Mouse (Mus musculus): ENCODE results near the gene Cdc42se1. TPM values are rescaled to one million over a fixed set of nuclear protein-coding genes. Genes with fewer than 3 reads are reported as not detected.

The Cdc42se1 gene
- polyA plus RNA-seq, 1 experiment from 2014 or later: 105 TPM

DNA sequence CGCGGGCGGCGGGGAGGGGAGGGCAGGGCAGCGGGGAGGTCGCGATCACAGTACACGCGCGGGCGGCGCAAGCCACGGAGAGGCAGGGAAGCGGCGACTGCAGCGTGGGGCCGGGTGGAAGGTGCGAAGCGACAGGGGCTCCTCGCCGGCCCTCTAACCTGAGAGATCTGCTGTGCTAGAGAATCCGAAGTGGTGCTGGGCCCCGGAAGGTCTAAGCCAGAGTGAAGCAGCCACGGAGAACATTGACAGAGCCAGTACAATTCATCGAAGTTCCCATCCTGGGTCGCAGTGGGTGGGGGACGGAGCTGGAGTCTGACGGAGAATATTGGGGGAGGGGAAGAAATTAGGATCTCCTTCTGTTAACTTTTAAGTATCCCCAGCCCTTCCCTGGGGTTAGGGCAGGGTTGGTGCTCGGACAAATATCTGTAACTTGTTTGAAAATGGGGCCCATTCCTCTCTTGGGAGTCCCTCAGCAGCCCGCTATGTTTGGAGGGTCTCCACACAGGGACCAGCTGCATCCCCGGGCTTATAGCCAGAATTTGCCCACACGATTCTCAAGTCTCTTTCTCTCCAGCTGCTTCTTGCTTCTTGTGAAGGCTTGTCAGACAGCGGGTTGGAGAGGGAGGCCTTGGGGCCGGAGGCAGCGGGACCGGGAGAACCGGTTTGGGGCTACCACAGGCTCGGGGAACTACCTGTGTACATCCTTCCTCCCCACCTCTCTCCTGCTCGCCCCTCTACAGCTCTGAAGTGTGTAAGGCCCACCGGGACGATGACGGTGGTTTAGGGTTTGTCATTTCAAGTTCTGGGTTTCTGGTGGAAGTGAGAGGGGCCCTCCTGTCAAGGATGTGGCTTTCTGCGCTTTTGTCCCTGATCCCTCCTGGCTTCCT lies 605 bp downstream of the Cdc42se1 start:
- peak overlapping the region; percentile 98 for H3K9ac ChIP-seq
- under 1% methylated on average over 42 of the region's 43 CpGs for WGBS
- H3K27ac ChIP-seq: peak overlapping the region; percentile 98
- H3K9me3 ChIP-seq: no peaks in the 10 kb centered on the region
- peak overlapping the region; percentile 96 for H3K4me3 ChIP-seq (replicated peaks)
- H3K27me3 ChIP-seq: no peaks in the 10 kb centered on the region
- ATAC-seq (ENCODE audit: low FRiP score): peak; percentile 2; the same call in 1 of the 2 replicates
- peaks cover 56% of the 10 kb centered on the region for H3K4me1 ChIP-seq
- H3K4me2 ChIP-seq: peak overlapping the region; percentile 91
- peaks cover 37% of the 10 kb centered on the region for H3K36me3 ChIP-seq (replicated peaks)

DNA sequence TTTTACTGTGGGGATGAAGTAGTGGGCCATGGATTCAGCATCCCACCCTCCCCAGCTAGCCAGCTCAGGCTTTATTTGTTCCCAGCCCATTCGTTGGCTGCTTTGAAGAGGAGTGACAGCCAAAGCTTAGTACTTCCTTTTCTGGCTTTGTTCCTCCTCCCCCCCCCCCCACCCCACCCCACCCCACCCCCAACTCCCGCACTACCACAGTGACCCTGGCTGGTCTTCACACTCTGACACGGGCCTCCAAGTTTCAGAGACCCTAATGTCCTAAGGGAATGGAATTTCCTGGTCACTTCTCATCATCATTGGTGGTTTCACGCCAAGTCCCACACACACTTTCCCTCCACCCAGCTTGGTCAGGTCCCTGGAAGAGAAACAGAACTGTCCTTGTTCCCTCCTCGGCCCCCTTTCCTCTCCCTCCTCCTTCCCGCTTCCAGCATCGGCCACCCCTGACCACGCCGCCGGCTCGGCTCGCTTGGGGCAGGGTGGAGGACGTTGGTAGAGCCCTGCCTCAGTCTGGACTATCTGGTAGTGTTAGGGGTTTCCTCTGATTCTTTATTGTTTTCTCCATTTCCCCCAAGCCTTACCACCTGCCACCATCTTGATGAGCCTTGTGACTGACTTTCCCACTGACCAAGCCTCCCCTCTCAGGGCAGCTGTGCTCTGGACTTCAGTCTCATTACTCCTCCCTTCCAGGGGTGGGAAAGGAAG lies 1.4 kb downstream of the Cdc42se1 start:
- Histone ChIP-seq H3K36me3 (replicated peaks) (peaks cover 44% of the 10 kb centered on the region), H3K4me2 (peak overlapping the region; percentile 91), H3K4me3 (replicated peaks) (peak overlapping the region; percentile 96), H3K27me3 (no peaks in the 10 kb centered on the region), H3K4me1 (peaks cover 48% of the 10 kb centered on the region), H3K9ac (peak overlapping the region; percentile 98), H3K27ac (peak overlapping the region; percentile 98), H3K9me3 (no peaks in the 10 kb centered on the region)
- 2% methylated on average over 13 of the region's 13 CpGs for WGBS
- ATAC-seq (ENCODE audit: low FRiP score): peak; percentile 9; the same call in 1 of the 2 replicates

DNA sequence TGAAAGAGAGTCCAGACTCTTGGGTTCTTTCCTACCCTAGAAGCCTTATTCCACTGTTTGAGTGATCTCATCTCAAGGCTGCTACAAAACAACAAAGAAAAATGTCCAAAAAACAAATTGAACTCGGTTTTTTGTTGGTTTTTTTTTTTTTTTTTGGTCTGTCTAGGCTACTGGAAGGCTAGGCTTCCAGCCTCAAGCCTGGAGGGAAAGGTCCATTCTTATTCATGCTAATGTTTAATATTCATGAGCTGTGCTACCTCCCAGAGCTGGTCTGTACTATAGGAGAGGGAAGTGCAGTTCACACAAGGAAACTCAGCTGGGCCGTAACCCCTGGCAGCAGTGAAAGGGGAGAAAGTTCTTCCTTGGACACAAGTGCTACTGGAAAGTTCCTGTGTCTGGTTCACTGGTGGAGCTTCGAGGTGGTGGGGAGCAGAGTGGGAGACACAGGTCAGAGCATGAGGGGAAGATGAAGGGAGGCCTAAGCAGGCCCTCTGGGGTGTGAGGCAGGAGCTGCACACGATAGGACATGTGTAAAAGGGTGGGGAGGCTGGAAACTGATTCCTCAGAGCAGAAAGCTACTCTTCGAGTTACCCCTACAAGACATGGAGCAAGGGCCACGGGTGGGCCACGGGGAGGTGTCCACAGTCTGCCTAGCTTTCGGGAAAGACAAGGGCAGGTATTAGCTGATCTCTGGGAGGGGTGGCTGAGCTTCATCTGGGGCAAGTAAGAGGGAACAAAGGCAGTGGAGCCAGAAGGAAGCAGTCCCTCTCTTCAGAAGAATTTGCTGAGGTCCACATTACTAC lies 2.2 kb downstream of the Cdc42se1 start:
- Histone ChIP-seq H3K27me3 (no peaks in the 10 kb centered on the region), H3K4me3 (replicated peaks) (peak overlapping the region; percentile 96), H3K36me3 (replicated peaks) (peaks cover 44% of the 10 kb centered on the region), H3K4me1 (peaks cover 41% of the 10 kb centered on the region), H3K27ac (peak overlapping the region; percentile 98), H3K9me3 (no peaks in the 10 kb centered on the region), H3K4me2 (peak overlapping the region; percentile 91), H3K9ac (peak overlapping the region; percentile 98)
- peak; percentile 21; the same call in 1 of the 2 replicates for ATAC-seq (ENCODE audit: low FRiP score)
- 34% methylated on average over 8 of the region's 8 CpGs for WGBS

DNA sequence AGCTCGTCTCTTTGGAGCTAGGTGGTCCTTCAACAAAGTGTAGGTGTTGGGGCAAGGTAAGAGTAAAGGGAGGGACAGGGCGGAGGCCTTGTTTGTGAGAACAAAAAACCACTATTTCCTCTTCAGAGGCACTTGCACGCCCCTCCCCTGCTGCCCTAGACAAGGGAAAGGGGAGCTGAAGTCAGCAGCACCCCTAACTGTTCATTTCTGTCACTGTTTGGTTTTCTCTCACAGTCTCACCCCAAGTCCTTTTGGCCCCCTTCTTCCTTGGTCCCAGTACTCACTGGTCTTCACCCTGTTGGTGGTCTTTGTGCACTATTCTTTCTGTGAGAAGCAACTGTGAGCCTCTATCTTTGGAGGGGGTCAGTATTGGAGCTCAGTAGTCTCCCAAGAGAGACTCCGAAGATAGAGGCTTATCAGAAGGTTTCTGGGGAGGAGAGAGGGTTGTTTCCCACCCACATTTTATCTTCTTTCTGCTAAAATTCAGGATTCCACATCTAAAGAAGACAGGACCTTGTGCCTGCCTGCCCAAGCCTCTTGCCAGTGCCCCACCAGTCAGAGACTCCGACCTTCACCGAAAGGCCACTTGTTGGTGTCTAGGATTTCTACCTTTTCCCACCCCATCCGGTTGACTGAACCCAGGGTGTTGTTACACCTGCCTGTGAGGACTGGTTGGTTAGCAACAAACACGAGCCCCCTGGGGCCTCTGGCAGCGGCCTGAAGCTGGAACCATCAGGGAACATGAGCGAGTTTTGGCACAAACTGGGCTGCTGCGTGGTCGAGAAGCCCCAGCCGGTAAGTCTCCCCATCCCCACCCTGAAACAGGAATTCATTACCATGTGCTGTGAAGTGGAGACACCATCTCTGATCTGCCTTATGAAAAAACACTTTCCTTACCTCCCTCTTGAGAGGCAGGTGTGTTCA lies 3.0 kb downstream of the Cdc42se1 start, which contains the start of gene Mllt11:
TSS of gene Mllt11 (minus strand) at position 874 of the 924 bp plus-strand sequence.
- Histone ChIP-seq H3K4me3 (replicated peaks) (peak within 1 kb of the TSS; percentile 96), H3K36me3 (replicated peaks) (peaks cover 50% of the 10 kb centered on the region), H3K27ac (peak within 1 kb of the TSS; percentile 98), H3K9ac (peak within 1 kb of the TSS; percentile 98), H3K27me3 (no peaks in the 10 kb centered on the region), H3K9me3 (no peaks in the 10 kb centered on the region), H3K4me2 (peak within 1 kb of the TSS; percentile 91), H3K4me1 (peaks cover 32% of the 10 kb centered on the region)
- no peak for ATAC-seq (ENCODE audit: low FRiP score)
- WGBS: 82% methylated on average over 13 of the region's 13 CpGs

DNA sequence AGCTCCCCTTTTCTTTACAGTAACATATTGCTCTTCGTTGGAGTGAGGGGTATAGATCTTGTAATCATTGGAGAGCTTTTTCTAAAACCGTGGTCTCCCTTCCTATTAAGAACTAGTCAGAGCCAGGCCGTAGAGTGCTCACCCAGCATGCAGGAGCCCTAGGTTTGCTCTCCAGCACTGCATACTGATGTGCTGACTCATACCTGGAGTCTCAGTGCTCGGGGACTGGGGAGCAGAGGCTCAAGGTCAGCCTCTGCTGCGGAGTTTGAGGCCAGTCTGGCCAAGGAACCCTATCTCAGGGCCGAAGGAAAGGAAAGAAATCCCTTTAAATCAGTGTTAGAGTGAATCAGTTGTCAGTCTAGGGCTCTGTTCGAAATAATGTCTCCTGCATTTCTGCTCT lies 4.2 kb downstream of the Cdc42se1 start:
- ATAC-seq (ENCODE audit: low FRiP score): no peak
- Histone ChIP-seq H3K9ac (no peak overlapping the region), H3K4me3 (replicated peaks) (no peak overlapping the region), H3K4me2 (no peak overlapping the region), H3K9me3 (no peaks in the 10 kb centered on the region), H3K27me3 (no peaks in the 10 kb centered on the region), H3K36me3 (replicated peaks) (peaks cover 61% of the 10 kb centered on the region), H3K27ac (no peak overlapping the region), H3K4me1 (peaks cover 25% of the 10 kb centered on the region)
- WGBS: 91% methylated on average over 7 of the region's 7 CpGs

DNA sequence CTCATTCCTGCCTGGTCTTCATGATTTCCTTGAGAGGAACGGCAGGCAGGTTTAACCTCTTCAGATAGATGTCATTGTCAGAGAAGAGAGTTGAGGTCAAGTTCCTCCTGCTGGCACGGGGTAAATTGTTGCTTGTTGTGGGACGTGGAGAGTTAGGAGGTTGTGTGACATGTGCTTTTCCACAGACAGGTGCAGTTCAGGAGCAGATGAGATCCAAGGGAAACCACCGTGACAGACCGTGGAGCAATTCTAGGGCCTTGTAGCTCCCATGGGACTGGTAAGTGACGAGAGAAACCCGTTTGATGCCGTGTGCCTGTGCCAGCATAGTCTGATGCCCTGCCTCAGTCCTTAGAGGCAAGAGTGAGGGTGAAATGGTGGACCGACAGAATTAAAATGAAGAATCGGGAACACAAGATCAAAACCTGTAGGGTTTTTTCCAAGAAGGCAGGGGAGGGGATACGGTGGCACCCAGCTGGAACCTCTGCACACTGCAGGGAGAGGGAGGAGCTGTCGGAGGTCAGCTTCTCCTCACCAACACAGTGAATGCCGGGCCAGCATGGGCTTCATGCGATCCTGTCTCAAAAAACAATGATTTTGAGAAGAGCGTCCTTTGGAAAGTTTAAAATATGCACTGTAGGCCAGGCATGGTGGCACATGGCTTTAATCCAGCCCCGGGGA lies 4.9 kb downstream of the Cdc42se1 start:
- peaks cover 68% of the 10 kb centered on the region for H3K36me3 ChIP-seq (replicated peaks)
- no peaks in the 10 kb centered on the region for H3K9me3 ChIP-seq
- H3K4me1 ChIP-seq: peaks cover 25% of the 10 kb centered on the region
- no peak for ATAC-seq (ENCODE audit: low FRiP score)
- no peaks in the 10 kb centered on the region for H3K27me3 ChIP-seq
- H3K27ac ChIP-seq: no peak overlapping the region
- H3K4me3 ChIP-seq (replicated peaks): no peak overlapping the region
- no peak overlapping the region for H3K4me2 ChIP-seq
- no peak overlapping the region for H3K9ac ChIP-seq
- WGBS: 92% methylated on average over 16 of the region's 16 CpGs

DNA sequence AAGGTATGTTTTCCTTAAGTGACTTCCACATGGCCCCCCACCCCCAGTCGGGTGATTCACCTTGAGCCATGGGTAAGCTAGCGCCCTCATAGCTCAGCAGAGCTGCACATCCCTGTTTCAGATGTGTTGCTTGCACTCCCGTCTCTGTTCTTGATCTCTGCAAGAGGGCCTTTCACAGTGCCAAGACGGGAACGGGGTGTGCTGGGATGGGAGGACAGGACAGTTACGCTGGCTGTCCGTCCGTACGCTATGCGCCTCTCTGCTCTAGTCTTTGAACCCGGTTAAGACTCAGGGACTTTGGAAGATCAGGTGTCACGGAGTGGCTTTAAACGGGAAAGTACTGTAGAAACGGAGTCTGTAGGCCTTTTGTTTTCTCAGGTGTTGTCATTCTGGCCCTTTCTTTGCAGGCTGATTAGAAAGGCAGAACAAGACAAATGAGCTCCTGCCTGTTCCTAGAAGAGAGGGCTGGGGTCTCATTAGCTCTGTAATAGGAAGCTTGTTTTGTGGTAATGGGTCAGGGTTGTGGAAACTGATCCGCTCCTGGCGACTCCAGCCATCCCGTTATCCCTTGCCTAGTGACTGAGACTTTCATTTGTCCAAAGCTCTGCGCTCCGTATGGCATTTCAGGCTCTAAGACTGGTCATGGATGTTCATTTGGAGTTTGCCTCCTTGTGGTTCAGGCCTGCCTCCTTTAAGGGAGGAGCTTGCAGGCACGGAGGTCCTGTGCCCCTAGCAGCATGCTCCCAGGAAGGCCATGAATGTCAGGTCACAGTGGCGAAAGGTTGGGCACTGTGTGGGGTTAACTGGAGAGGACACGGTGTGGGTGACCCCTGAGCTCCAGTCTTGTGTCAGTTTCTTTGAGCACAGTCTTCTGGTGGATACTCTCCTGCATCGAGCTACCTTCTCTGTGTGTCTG lies 7.1 kb downstream of the Cdc42se1 start:
- no peak overlapping the region for H3K4me2 ChIP-seq
- H3K27me3 ChIP-seq: no peaks in the 10 kb centered on the region
- no peaks in the 10 kb centered on the region for H3K9me3 ChIP-seq
- WGBS: 63% methylated on average over 23 of the region's 23 CpGs
- peaks cover 71% of the 10 kb centered on the region for H3K36me3 ChIP-seq (replicated peaks)
- ATAC-seq (ENCODE audit: low FRiP score): no peak
- H3K27ac ChIP-seq: no peak overlapping the region
- H3K9ac ChIP-seq: no peak overlapping the region
- peaks cover 17% of the 10 kb centered on the region for H3K4me1 ChIP-seq
- H3K4me3 ChIP-seq (replicated peaks): no peak overlapping the region

DNA sequence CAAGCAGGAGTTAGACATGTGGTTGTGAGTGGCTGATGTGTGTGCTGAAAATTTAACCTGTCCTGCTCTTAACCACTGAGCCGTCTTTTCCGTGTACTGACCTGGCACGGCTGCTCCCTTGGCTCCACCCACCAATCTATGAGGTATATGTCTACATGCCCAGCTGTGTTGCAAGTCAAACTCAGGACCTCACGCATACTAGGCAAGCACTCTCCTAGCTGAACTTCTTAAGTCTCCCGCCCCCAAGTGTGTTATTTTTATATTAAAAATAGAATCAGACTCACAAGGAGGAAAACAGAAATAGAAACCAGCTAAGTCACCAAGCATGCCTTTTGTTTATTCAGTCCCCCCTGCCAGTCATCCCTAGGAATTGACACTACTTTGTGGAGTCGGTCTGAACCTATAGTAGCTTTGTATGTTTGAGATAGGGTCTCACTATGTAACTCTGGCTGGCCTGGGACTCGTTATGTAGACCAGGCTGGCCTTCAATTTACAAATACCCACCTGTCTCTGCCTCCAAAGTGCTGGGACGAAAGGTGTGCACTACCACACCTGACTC lies 9.1 kb downstream of the Cdc42se1 start:
- Histone ChIP-seq H3K4me1 (peaks cover 5% of the 10 kb centered on the region; the same call in 1 of the 2 replicates), H3K36me3 (replicated peaks) (peaks cover 61% of the 10 kb centered on the region), H3K9me3 (no peaks in the 10 kb centered on the region), H3K4me2 (no peak overlapping the region), H3K27me3 (no peaks in the 10 kb centered on the region), H3K27ac (no peak overlapping the region), H3K4me3 (replicated peaks) (no peak overlapping the region), H3K9ac (no peak overlapping the region)
- ATAC-seq (ENCODE audit: low FRiP score): no peak
- WGBS: 93% methylated on average over 8 of the region's 8 CpGs

DNA sequence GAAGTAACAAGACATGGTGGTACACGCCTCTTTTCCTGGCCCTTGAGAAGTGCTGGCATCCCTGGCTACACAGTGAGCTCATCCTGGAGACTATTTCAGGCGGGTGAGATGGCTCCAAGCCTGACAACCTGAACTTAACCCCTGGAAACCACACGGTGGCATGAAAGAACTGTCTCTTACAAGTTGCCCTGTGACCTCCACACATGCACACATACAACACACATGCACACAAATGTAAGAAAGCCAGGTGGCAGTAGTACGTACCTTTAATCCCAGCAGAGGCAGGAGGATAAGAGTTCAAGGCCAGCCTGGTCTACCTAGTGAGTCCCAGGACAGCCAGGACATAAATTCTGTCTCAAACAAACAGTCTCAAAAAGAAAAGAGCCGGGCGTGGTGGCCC lies 10.5 kb downstream of the Cdc42se1 start:
- Histone ChIP-seq H3K4me1 (peaks cover 5% of the 10 kb centered on the region; the same call in 1 of the 2 replicates), H3K9ac (no peak overlapping the region), H3K9me3 (no peaks in the 10 kb centered on the region), H3K4me3 (replicated peaks) (no peak overlapping the region), H3K36me3 (replicated peaks) (peaks cover 47% of the 10 kb centered on the region), H3K27ac (no peak overlapping the region), H3K4me2 (no peak overlapping the region), H3K27me3 (no peaks in the 10 kb centered on the region)
- WGBS: 89% methylated on average over 6 of the region's 6 CpGs
- ATAC-seq (ENCODE audit: low FRiP score): no peak

DNA sequence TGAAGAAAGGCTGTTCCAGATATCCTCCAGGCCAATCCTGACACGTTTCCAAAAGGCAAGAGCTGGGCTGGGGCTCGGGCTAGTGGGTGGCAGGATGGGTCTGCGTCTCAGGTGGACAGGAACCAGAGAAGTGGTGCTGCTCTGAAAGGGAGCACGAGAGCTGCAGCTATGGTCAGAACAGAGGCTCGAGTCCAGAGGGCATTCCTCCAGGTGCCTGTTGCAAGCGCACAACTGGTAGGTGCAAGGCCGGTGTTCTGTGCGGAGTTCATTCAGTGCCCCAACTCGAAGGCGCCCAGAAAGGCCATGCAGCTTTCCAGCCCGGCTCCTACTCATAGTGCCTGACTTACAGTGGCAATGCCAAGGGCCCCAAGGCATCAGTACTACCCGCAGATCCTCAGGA lies 11.4 kb downstream of the Cdc42se1 start:
- Histone ChIP-seq H3K4me2 (no peak overlapping the region), H3K27me3 (no peaks in the 10 kb centered on the region), H3K4me3 (replicated peaks) (no peak overlapping the region), H3K9ac (no peak overlapping the region), H3K4me1 (peaks cover 5% of the 10 kb centered on the region; the same call in 1 of the 2 replicates), H3K27ac (no peak overlapping the region), H3K9me3 (no peaks in the 10 kb centered on the region), H3K36me3 (replicated peaks) (peaks cover 37% of the 10 kb centered on the region)
- 90% methylated on average over 12 of the region's 12 CpGs for WGBS
- no peak for ATAC-seq (ENCODE audit: low FRiP score)
